ENCODE assay signal across 8 mouse cellular contexts in the genomic region with DNA sequence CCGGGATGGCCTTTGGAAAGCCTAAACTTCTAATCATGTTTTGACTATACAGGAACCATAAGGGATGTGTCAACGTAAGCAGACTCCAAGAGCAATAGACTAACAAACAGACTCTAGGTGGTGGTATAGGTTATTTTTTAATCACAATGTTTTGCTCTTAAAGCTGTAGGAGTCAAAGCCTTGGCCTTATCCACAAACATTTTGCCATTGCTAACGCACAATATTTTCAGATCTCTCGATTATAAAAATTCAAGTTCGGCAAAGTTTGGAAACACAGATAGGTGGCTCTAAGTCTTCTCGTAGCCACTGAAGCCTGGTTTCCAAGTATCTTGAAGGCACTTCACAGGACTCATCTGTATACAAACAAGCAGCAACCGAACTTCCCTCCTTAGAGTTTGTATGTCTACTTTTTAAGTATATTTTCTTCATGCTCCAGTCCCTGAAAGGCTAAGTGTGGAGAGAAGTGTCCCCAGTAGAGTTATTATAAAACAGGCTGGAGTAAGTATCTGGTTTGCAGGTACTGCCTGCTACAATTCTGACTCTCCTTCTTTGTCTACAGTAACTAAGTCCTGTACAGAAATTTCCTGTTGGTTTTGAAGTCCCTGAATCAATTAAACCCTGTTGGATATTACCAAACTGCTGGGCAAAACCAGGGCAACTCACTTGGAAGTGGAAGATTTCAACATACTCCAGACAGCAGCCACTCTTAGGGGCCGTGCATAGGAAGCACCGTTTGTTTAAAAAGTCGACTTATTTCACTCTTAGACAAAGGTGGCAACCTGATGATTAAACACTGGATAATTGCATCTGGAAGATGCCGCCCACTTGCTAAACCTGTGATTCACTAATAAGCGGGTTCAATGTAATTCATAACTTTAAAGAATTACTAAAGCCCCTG. TPM values are rescaled to one million over a fixed set of nuclear protein-coding genes. Genes with fewer than 3 reads are reported as not detected.
DNase-seq lines count a peak whose midpoint lies in the region; ATAC-seq and TF ChIP-seq lines count a peak whose summit lies in the region.

No protein-coding gene starts in this region.

- H3K4me3 ChIP-seq in lung, embryonic 14.5 days (ENCODE audit: low read depth, low read length), result peak overlapping the region; percentile 87
- peak overlapping the region; percentile 85 for H3K4me3 ChIP-seq in hindbrain, embryonic 14.5 days (replicated peaks; ENCODE audit: low read length)
- H3K4me3 ChIP-seq in midbrain, embryonic 13.5 days (replicated peaks), result peak overlapping the region; percentile 86

- 0 out of 2 replicates have a peak, but pooled peaks cover 6% of the 10 kb centered on the region for H3K36me3 ChIP-seq in lung, embryonic 14.5 days (ENCODE audit: insufficient read depth)
- H3K36me3 ChIP-seq in hindbrain, embryonic 14.5 days (replicated peaks; ENCODE audit: control insufficient read depth, insufficient read depth), result no peaks in the 10 kb centered on the region
- H3K36me3 ChIP-seq in midbrain, embryonic 13.5 days, result 0 out of 2 replicates have a peak, but pooled peaks cover 4% of the 10 kb centered on the region

- H3K27ac ChIP-seq in lung, embryonic 14.5 days (ENCODE audit: low read depth), result 0 out of 2 replicates have a peak overlapping the region, but pooled peaks have one; percentile 99
- no peak overlapping the region for H3K27ac ChIP-seq in hindbrain, embryonic 14.5 days
- H3K27ac ChIP-seq in midbrain, embryonic 13.5 days, result no peak overlapping the region

- no peak for ATAC-seq in lung, embryonic 14.5 days (ENCODE audit: insufficient read depth)
- ATAC-seq in hindbrain, embryonic 14.5 days (ENCODE audit: low FRiP score), result no peak
- no peak for ATAC-seq in midbrain, embryonic 13.5 days

- H3K9me3 ChIP-seq in lung, embryonic 14.5 days (ENCODE audit: low read depth, low read length), result no peaks in the 10 kb centered on the region
- H3K9me3 ChIP-seq in hindbrain, embryonic 14.5 days (ENCODE audit: control insufficient read depth, low read length), result no peaks in the 10 kb centered on the region
- no peaks in the 10 kb centered on the region for H3K9me3 ChIP-seq in midbrain, embryonic 13.5 days

- H3K4me2 ChIP-seq in lung, embryonic 14.5 days, result peak overlapping the region; percentile 85
- H3K4me2 ChIP-seq in hindbrain, embryonic 14.5 days (replicated peaks), result peak overlapping the region; percentile 56
- H3K4me2 ChIP-seq in midbrain, embryonic 13.5 days (replicated peaks), result peak overlapping the region; percentile 61

- intact Hi-C loops in left cerebral cortex, postnatal 36 days (cut with DNase I), result loop anchor here (5.0 to 10.0 kb wide), 5 partner anchors 49 to 604 kb away; partner anchors contain the start of gene Hspa13

- peak; percentile 67 for DNase-seq in lung, embryonic 14.5 days
- DNase-seq in lung, postnatal 4 days, result no peak
- DNase-seq in c-Kit-positive CD71-positive TER-119-positive erythroid progenitor cells, embryonic 14.5 days (ENCODE audit: low spot score), result peak; percentile 47
- DNase-seq in hindbrain, embryonic 14.5 days (ENCODE audit: low spot score), result peak; percentile 37
- no peak for DNase-seq in left cerebral cortex, adult 8-10 months (ENCODE audit: low spot score in 2 of 2)
- no peak for DNase-seq in left cerebral cortex, postnatal 36 days (ENCODE audit: low spot score in 2 of 2)
- no peak for DNase-seq in T-cell, adult 2 months (ENCODE audit: low spot score)

- peak overlapping the region; percentile 98 for H3K9ac ChIP-seq in lung, embryonic 14.5 days
- H3K9ac ChIP-seq in hindbrain, embryonic 14.5 days, result peak overlapping the region; percentile 89; the same call in 1 of the 2 replicates
- peak overlapping the region; percentile 94; the same call in 1 of the 2 replicates for H3K9ac ChIP-seq in midbrain, embryonic 13.5 days (replicated peaks)

- H3K27me3 ChIP-seq in lung, embryonic 14.5 days (ENCODE audit: insufficient read depth, low read length), result no peaks in the 10 kb centered on the region
- H3K27me3 ChIP-seq in hindbrain, embryonic 14.5 days (ENCODE audit: control insufficient read depth, insufficient read depth, low read length), result no peaks in the 10 kb centered on the region
- no peaks in the 10 kb centered on the region for H3K27me3 ChIP-seq in midbrain, embryonic 13.5 days

- 7% methylated on average over 12 of the region's 12 CpGs for WGBS in lung, embryonic 14.5 days
- 33% methylated on average over 12 of the region's 12 CpGs for WGBS in hindbrain, embryonic 14.5 days
- 39% methylated on average over 12 of the region's 12 CpGs for WGBS in midbrain, embryonic 13.5 days

- TF ChIP-seq CTCF in lung, embryonic 14.5 days (IDR thresholded peaks at IDR 0.05; ENCODE audit: low read depth), result peak; percentile 26; the same call in 1 of the 2 replicates

- peaks cover 13% of the 10 kb centered on the region for H3K4me1 ChIP-seq in lung, embryonic 14.5 days (ENCODE audit: insufficient read depth)
- peaks cover 12% of the 10 kb centered on the region for H3K4me1 ChIP-seq in hindbrain, embryonic 14.5 days (replicated peaks; ENCODE audit: control insufficient read depth, insufficient read depth, low read length)
- H3K4me1 ChIP-seq in midbrain, embryonic 13.5 days (replicated peaks), result peaks cover 31% of the 10 kb centered on the region

RNA-seq across cellular contexts. Expression of gene Nrip1, which starts 2.7 kb away (rescaled TPM):
- 53.1 and 55.2 TPM in 2 replicates for polyA plus RNA-seq in lung, embryonic 14.5 days (2014; fragmentation: Nextera tagmentation; extraction: Ambion mirVana)
- polyA plus RNA-seq in hindbrain, embryonic 14.5 days (2014; fragmentation: Nextera tagmentation; extraction: Ambion mirVana), result 28.9 and 30.4 TPM in 2 replicates
- 28.1 and 30.1 TPM in 2 replicates for polyA plus RNA-seq in midbrain, embryonic 13.5 days (2015; fragmentation: Nextera tagmentation; extraction: Ambion mirVana)
- 10 to 100 TPM; 46.2 to 50.5 (median 48.1) TPM for total RNA-seq in left cerebral cortex, adult 8-10 months (2022)
- total RNA-seq in left cerebral cortex, postnatal 36 days (2021), result 10 to 100 TPM; 55.8 to 57.8 TPM

Comparison
In these comparisons a context has a peak if more than half of its experiments do, and no peak if none do; other contexts are left out.
1. DNase-seq: peak in lung, embryonic 14.5 days (single experiment), c-Kit-positive CD71-positive TER-119-positive erythroid progenitor cells, embryonic 14.5 days (single experiment) and hindbrain, embryonic 14.5 days (single experiment); none in lung, postnatal 4 days (0 of 2), left cerebral cortex, adult 8-10 months (0 of 2), left cerebral cortex, postnatal 36 days (0 of 2) and T-cell, adult 2 months (single experiment).
2. Peak in every context shown above with its lines, with median percentiles within 50 percentile points of each other: H3K4me2 ChIP-seq, H3K4me3 ChIP-seq and H3K9ac ChIP-seq.